Mouse (Mus musculus) CH12.LX (cell line): ENCODE results near the gene Scel.

Experiments used
- BHLHE40 ChIP-seq: IDR thresholded peaks from 2 replicates; pipeline ENCODE4 v1.6.1; 2011; ENCODE audit warnings: mild to moderate bottlenecking, low read depth, low read length, improper control_type of control experiment
- CHD2 ChIP-seq: IDR thresholded peaks from 2 replicates; pipeline ENCODE4 v1.6.1; 2011; ENCODE audit warnings: low read length, improper control_type of control experiment
- CTCF ChIP-seq, 2 experiments: IDR thresholded peaks in 1 of 2; conservative IDR thresholded peaks in 1 of 2; 2 replicates each; pipeline ENCODE4 v1.5.1; 2011 to 2012; ENCODE audit warnings: low read depth in 2 of 2, low read length in 2 of 2, improper control_type of control experiment in 1 of 2, inconsistent platforms in 1 of 2, mild to moderate bottlenecking in 1 of 2, moderate library complexity in 1 of 2
- ELF1 ChIP-seq: IDR thresholded peaks from 2 replicates; pipeline ENCODE4 v1.6.1; 2014; ENCODE audit warnings: low read depth, mild to moderate bottlenecking, inconsistent platforms, low read length, improper control_type of control experiment
- MAFK ChIP-seq: IDR thresholded peaks from 2 replicates; pipeline ENCODE4 v1.6.1; 2011; ENCODE audit warnings: low read length, improper control_type of control experiment; ENCODE audit not compliant: insufficient replicate concordance
- POLR2A ChIP-seq: IDR thresholded peaks from 2 replicates; pipeline ENCODE4 v1.6.1; 2011; ENCODE audit warnings: low read depth, mild to moderate bottlenecking, improper control_type of control experiment, low read length
- RAD21 ChIP-seq: IDR thresholded peaks from 2 replicates; pipeline ENCODE4 v1.6.1; 2011; ENCODE audit warnings: low read depth, mild to moderate bottlenecking, low read length, improper control_type of control experiment, moderate library complexity
- ZNF384 ChIP-seq: IDR thresholded peaks from 2 replicates; pipeline ENCODE4 v1.6.1; 2012; ENCODE audit warnings: low read depth, low read length, improper control_type of control experiment, inconsistent platforms

DNA sequence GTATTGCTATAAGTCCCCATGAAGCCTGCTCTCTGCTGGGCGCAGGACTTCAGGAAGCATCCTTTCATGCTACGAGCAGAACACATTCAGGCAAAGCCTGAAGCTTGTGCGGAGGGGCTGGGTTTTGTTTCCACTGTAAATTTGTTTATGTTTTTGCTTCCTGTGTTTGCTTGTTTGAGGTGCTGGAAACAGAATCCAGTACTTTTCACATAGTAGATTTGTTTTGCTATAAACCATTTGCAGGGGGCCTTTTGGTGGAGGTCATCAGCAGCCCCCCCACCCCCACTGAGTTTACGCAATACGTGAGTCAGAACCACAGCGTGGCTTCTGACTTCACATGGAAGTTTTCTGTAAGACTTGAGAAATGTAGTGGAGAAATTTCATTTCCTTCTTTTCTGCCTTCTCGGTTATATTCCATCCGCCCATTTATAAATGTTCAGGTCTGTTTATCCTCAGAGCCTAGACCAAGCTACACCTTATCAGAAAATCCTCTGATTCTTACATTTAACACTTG lies 22.4 kb downstream of the Scel start:
- TF ChIP-seq CTCF (conservative IDR thresholded peaks at IDR 0.05 in 1 of 2, IDR thresholded peaks at IDR 0.05 in 1 of 2; ENCODE audit: low read depth in 2 of 2, low read length in 2 of 2), result no peak
- no peak for TF ChIP-seq MAFK
- no peak for TF ChIP-seq CHD2
- TF ChIP-seq BHLHE40, result no peak
- TF ChIP-seq POLR2A, result no peak
- no peak for TF ChIP-seq ELF1
- no peak for TF ChIP-seq ZNF384
- no peak for TF ChIP-seq RAD21
